Mouse (Mus musculus) adrenal gland, adult 2 months (tissue): Measurements from ENCODE around the gene 9930111J21Rik2. TPM values are rescaled to one million over a fixed set of nuclear protein-coding genes. Genes with fewer than 3 reads are reported as not detected.
A peak's percentile ranks its signal among the peaks of the same experiment; 100 is the strongest.
"Not testable (repeated sequence)": the region's sequence is repeated elsewhere in the genome, so short reads cannot be mapped to it uniquely, and the experiment has no call there.

Source experiments
- DNase-seq: peaks from one replicate; pipeline ENCODE4 v3.0.0; 2021
- long read RNA-seq: library from polyadenylated mRNA; stranded (forward); transcript quantifications from one replicate; pipeline ENCODE4 v2.0.0, GENCODE M21; 2021
- polyA plus RNA-seq: library from polyadenylated mRNA; depleted of rRNA; stranded (reverse); fragments of >200 nt; gene quantifications from 2 replicates; pipeline ENCODE4 v1.2.3, GENCODE M21; 2012; rRNA removed
- total RNA-seq, 2 experiments: library from RNA; stranded (reverse); gene quantifications; 2 replicates each; pipeline ENCODE4 v1.2.3; 2021

9930111J21Rik2 gene
- total RNA-seq (1 to 10 TPM; 3.9 to 4.0 TPM), polyA plus RNA-seq (0.53 and 0.61 TPM in 2 replicates)
- long read RNA-seq, result 0 reads

DNA sequence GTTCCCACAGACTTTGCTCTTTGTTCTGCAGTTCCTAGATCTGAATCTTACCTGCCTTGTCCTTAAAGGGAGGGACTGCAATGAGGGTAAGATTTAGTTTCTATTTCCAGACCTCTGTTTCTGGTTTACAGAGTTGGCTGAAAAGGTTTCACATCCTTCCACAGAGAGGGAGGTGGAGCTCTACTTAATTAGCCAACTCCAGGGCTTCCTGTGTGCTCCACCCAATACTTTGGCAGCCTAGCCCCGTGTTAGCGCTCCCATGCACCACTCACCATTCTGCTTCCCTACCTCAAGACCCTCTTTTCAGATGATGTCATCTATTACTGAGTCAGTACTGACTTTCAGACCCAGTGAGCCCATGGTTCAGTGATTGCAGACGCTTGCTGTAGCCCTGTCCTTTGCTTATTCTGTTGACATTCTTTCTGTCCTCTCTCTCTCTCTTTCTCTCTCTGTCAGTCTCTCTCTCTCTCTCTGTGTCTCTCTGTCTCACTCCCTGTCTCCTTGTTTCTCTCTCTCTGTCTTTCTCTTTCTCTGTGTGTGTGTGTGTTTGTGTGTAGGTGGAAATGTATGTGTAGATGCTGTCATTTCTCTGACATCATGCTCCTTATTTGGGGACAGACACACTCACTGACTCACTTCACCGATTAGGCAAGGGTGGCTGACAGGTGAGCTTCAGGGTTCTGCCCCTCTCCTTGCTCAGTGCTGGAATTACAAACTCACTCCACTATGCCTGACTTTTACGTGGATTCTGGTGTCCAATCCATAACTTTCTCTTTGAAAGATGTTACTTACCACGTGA is at the start of gene 9930111J21Rik2:
Gene 9930111J21Rik2 (minus strand): TSS at position 150 of the 799 bp plus-strand sequence.
- DNase-seq, result not testable (repeated sequence)

DNA sequence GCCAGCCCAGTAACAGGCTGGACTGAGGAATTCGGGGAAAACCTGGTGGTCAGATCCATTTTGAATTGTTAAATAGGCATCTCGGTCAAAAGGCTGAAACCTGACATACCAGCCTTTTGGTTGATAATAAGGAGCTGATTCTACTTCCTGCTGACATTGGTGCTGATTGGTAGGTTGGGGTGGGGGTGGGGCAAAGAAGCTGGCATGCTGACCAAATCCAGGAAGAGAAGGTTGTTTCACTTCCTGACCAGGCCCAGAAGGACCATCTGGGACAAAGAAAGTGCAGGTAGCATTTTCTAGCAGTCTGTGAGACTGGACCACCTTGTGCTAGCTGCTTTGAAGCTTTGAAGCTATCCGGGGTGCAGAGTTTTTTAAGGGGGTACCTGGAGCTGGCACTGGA is 49.4 kb upstream of the 9930111J21Rik2 start:
- no peak for DNase-seq

DNA sequence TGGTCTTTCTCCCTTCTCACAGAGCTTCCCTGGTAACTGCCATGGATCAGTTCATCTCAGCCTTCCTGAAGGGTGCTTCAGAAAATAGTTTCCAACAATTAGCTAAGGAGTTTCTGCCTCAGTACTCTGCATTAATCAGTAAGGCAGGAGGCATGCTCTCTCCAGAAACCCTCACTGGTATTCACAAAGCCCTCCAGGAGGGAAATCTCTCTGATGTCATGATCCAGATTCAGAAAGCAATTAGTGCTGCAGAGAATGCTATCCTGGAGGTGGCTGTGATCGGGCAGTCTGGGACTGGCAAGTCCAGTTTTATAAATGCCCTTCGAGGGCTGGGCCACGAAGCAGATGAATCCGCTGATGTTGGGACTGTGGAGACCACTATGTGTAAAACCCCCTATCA is 44.3 kb upstream of the 9930111J21Rik2 start:
- DNase-seq, result no peak

DNA sequence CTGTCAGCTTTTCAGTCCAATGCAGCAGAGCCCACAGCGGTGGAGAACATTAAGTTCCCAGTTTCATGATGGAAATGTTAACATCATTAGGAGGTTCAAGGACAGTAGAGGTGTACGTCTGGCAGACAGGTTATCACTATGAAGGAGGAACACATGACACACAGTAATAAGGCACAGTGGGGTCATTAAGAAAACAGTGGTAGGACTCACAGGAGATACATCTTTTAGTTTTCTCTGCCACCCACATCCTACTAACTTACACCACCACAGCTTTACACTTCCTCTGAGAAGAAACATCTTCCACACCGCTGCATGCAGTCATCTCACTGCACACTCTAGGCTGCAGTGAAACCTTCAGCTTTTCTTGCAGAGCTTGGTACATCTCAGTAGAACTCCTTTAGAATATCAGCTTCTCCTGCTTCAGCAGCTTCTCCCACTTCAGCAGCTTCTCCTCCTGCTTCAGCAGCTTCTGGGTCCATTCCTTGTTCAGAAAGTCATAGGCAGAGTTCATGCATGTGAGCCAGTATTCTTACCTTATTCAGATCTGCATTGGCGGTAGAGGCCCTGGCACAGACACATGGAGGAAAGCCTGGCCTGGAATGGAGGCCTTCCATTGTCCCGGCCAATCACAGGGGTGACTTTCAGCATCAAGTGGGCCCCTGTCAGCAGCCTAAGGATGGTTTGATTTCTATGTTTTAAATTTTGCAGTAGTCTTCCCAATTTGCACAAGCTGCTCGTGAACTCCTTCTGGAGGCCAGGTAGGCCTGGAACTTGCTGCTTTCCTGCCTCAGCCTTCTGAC is 43.0 kb upstream of the 9930111J21Rik2 start:
- DNase-seq, result no peak

DNA sequence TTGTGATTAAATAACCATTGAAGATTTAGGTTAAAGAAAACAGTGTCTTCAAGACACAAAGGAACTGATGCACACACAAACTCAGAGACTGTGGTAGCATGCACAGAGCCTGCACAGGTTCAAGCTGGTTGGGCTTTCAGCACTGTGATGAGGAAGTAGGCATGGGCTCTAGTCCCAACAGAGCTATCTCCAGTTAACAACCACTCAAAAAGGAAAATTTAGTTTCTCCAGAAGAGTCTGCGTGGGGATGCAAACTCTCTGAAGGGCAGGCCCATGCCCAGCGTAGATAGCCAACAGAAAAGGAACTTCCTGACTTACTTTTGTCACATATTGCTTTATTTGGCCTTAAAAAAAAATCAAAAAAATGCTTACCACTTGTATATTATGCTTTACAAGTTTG is 41.7 kb upstream of the 9930111J21Rik2 start:
- no peak for DNase-seq

DNA sequence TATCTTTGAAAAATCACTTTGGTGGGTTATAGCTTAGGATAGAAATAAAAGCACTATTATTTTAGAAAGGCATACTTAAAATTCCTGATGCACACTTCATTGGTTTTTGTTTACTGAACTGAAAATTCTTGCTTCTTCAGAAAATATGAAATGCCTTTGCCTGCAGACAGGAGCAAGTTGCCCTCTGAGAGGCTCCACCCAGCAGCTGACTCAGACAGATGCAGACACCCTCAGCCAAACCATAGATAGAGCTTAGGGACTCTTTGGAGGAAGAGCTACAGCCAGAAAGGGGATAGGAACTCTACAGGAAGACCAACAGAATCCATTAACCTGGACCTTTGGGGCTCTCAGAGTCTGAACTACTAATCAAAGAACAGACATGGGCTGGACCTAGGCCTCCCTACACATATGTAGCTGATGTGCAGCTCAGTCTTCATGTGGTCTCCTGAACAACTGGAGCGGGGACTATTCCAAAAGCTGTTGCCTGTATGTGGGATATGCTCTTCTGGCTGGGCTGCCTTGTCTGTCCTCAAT is 41.1 kb upstream of the 9930111J21Rik2 start:
- no peak for DNase-seq

DNA sequence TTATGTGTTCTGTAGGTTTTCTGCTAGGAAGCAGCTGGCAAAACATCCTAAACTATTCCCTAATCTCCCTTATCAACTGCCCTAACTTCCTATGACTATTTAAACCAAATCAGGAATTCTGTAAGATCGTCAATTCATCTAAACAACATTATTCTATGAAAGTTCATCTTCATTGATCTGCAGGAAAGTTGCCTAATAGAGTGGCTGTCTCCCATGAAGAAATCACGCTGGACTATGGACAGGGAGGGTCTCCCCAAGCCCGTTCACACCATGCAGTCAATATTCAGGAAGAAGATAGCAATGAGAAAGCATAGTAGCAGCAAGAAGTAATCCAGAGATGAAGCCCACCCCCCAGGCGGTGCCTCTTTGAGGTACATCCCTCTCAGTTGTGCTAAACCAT is 40.1 kb upstream of the 9930111J21Rik2 start:
- DNase-seq, result no peak

DNA sequence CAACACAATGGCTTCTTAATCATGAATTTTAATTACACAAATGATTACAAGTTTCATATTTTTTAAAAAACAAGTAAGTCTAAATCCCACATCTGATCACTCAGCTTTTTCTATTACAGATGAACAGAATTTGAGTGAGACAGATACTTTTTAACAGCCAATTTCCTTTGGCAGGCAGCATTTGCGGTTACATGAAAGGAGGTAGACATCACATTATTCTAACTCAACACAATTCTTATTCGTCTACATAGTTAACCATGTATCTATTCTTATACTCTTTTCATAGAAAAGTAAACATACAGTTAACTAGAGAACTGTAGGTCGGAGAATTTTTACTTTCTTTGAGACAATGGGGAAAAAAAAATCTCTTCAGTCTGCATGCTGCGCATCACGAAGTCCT is 39.5 kb upstream of the 9930111J21Rik2 start:
- DNase-seq, result no peak

DNA sequence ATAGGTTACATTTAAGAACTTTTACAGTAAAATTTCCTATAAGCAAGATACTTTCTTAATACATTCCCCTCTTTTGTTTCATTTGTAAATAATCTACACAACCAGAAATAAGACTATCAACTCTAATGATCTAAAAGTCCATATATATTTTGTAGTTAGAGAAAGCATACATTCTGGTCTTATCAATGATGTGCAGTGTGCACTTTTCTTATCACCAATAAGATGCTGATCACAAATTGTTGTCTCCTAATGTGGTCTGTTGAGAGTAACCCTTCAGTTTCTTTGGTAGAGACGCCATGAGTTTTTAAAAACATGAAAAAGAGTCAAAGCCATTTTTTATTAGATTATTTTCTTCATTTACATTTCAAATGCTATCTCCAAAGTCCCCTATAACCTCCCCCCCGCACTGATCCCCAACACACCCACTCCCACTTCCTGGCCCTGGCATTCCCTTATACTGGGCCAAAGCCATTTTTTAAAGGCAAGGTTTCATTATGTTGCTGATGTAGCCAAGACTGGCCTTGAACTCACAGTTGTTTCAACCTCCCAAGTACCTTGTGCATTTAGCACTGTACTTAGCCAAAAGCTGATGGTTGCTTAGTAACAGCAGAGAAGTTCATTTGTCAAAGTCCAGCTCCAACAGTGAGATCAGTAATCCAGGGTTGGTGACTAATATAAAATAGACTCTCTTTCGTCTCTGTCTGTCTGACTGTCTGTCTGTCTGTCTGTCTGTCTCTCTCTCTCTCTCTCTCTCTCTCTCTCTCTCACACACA is 38.9 kb upstream of the 9930111J21Rik2 start:
- DNase-seq, result peak; percentile 23

DNA sequence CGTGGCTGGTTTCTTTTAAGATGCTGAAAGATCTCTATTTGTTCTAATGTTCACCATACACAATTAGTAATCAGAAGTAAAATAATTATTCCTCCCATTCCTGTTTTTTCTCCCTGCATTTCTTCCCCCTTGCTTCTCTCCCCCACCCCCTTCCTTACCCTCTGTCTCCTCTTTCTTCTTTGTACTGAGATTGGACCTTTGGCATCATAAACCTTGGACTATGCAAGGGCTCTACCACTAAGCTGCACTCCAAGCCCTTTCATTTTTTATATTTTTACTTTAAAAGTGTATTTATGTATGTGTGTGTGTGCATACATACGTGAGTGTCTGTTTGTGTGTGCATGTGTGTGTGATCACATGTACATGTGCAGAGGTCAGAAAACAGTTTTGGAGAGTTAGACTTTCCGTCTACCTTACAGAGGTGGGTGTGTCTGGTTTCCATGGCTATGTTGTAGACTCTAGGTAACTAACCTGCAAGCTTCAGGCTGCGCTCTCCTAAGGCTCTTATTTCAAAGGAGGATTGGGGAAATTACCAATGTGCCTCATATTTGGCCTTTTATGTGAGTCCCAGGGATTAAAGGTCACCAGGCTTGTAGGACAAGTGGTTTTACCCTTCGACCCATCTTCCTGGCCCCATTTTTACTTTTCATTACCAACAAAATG is 38.1 kb upstream of the 9930111J21Rik2 start:
- no peak for DNase-seq

DNA sequence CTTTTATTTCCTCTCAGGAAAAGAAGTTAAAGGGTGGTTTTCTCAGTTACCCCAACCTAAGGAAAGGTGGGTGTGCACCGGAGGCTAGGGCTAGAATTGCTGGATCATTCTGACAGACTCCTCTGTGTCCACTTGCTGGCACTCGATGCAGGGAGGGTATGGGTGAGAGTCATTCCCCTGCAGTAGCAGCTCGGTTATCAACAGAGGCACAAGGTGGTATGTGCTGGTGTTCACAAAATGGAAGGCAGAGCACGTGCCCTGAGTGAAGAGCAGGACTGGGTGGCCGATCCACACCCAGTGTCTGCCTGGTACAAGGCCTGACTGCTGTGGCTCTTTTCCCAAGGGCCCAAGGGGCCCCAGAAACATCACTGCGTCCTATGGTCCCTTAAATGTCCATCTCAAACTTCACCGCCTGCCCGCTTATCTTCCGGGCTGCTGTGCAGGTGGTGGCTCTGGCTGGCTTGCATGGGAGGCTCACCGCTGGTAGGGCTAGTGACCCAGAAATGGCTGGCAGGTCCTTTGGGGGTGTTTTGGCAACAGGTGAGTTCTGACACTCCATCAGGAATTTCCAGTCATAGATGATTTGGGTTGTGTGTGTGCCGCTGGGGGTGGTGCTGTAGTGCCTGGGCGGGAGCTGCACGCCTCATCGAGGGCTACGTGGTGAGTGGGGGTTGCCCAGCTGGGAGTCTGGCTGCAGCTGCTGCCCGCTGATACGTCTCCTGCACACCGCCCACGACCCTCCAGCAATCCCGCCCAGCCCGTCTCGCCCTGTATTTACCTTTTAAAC is 37.0 kb upstream of the 9930111J21Rik2 start:
- DNase-seq, result no peak

DNA sequence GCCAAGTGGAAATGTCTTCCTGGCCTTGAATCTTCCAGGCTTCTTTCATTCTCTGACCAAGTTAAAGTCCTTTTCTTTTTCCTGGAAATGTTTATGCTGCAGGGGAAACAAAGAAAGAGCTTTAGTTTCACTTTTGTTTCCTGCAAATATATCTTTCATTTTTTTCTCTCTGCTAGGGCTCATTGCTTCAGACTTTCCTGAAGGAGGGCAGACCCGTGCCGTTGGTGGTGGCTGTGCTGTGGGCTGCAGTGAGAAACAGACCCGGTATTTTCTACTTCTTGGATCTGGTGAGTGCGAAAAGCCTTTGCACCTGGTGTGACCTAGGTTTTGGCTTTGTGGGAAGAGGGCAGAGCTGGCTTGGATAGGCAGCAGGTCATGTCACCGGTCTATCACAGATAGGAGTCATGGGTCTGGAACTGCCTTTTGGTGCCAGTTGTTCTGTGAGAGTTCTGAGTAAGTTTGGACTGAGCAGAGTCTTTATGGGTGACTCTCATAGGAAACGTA is 35.9 kb upstream of the 9930111J21Rik2 start:
- DNase-seq, result peak; percentile 26

DNA sequence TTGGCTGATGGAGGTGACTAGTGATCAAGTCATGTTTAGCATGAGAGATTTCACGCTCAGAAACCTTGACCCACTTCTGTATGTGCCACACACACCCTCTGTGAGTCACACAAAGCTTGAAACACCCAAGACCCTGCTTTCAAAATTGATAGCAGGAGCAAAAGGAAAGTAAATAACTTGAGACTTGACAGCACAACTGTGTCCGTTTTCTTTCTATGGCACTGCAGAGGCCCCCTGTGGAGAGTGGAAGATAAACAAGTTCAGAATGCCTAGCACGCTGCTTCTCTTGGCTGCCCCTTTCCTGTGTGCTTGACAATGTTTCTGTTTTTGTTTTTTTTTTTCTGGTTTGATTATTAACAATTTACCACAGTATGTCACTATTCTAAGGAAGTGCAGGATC is 33.8 kb upstream of the 9930111J21Rik2 start:
- DNase-seq, result peak; percentile 58

DNA sequence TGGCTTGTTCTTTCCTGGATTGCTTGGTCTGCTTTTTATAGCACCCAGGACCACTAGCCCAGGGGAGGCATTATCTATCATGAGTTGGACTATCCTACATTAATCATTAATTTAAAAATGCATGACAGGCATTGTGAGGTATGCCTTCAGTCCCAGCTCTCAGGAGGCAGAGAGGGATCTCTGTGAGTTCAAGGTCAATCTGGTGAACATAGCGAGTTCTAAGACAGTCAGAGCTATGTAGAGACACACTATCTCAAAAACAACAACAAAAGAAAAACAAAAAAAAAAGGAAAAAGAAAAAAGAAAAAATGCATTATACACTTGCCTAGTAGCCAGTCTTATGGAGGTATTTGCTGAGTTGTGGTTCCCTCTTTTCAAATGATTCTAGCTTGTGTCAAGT is 33.3 kb upstream of the 9930111J21Rik2 start:
- no peak for DNase-seq

DNA sequence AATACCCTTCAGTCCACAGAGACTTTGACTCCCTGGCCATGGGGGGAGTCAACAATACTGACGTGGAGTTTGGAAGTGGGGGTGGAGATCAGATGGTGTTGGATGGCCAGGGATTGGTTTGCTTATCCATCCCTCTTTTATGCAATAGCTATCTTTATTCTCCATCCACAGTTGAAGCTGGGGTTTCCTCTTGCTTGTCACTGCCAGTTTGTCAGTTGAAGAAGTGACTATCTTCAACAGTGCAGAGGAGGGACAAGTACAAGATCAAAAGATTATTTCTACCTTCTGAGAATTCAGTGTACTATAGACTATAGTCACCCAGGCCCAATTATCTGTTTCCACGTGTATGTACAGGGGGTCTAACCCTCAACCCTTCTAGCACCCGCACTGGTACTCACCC is 32.8 kb upstream of the 9930111J21Rik2 start:
- DNase-seq, result no peak

DNA sequence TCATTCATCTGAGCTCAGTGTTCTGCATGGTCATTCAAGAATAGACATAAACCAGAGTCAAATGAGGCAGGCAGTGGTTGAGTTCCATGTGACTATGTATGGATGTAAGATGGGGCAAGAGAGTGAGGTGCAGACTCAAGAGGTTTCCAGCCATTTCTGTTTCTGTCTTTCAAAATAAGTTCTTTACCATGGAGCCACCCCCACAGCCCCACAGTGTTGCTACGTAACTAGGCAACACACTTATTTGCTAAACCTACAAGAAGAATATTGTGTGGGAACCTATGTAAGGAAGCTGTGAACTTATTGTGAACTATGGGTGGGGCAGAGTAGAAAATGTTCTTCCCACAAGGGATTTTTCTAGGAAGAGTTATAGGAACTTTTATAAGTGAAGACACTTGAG is 32.1 kb upstream of the 9930111J21Rik2 start:
- no peak for DNase-seq

DNA sequence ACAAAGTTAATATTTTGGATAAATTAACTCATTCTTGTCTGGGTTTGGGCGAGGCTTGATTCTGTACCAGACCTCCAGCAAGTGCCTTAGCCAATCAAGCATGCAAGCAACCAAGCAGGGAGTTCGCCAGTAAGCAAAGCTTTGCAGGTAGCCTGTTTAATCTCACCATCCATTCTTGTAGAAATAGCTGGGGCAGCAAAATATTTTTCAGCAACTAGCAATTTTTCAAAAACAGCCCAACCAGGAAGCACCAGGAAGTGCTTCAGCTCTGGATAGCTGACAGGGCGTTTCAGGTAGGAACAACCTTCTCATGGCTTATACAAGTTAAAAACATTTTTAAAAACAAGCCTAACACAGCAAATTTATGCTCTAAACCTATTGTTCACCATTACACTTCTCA is 30.8 kb upstream of the 9930111J21Rik2 start:
- DNase-seq, result no peak

DNA sequence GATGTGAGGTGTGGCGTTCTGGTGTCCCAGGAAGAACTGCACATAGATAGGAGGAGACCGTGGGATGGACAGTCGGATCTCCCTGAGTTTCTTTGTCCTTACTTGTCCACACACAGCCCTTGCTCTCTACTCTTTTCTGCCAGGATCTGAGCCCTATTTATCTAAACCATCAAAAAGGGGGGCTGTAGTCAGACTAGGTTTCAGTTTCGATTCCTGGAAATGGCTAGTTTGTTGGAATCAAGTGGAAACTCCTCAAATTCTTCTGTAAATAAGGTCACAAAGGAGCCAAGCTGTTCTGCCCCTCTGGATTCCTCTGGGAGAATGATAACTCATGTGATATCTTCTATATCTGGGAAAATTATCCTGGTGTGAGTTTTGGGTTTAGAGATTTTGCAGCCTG is 30.3 kb upstream of the 9930111J21Rik2 start:
- DNase-seq, result no peak

DNA sequence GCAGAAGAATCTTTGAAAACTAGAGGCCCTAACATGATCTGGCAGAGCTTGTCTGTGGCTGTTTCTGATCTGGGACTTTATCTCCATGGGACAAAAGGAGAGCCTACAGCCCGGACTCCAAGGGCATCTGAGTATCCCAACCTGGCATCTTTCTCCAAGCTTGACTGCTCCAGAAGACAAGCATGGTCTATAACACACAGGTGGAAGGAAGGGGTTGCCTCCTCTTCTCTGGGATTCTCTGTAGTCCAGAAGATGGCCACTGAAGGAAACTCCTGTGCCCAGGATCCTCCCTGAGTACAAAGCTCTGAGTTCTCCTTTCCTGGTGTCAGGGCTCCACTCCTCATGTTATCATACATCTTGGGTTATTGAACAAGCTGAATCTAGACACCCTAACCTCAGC is 29.6 kb upstream of the 9930111J21Rik2 start:
- DNase-seq, result no peak

DNA sequence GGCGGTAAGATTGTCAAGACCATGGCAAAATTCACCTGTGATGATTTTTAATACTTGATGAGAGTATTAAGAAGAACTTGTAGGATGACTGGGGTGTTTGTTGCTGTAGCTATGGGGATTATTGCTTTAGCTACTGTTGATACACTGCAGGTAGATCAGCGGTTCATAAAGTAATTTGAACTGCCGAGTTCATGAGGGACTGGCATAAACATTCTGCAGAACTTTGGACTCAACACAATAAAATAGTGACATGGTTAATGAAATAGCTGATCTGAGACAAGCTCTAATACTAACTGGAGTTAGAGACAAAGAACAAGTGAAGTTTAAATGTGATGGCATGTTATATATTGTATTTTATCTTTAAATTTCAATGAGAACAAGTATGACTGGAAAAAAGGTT is 27.7 kb upstream of the 9930111J21Rik2 start:
- DNase-seq, result no peak

DNA sequence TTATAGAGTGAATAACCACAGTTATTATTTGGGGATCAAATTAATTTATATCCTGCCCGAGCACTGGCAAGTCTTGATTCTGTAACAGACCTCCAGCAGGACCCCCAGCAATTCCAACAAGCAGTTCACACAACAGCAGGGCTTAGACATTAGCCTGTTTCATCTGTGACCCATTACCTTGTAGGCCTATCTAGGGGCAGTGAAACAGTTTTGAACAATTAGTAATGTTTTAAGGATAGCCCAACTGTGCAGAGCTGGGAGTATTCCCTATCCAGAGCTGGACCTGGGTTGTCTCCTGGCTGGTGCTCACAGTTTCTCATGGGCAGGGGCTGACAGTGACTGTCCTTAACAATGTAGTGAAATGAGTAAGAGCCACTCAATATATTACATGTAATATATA is 26.0 kb upstream of the 9930111J21Rik2 start:
- DNase-seq, result no peak
